Mouse (Mus musculus) Patski (cell line): ENCODE measurements around the gene Hipk2. TPM values are rescaled to one million over a fixed set of nuclear protein-coding genes. Genes with fewer than 3 reads are reported as not detected.

ENCODE experiments used
- ATAC-seq: fragments of 100-300 bp; one replicate; pipeline ENCODE4 v1.8.0; 2021
- CTCF ChIA-PET: fragments of 350-600 bp; sonication (Branson Sonifier 250); formaldehyde crosslinking; loops from one replicate; lab custom pipeline; 2022; ENCODE audit warnings: inconsistent platforms; lab: Charles Lee
- POLR2A ChIA-PET: fragments of 350-600 bp; sonication (Branson Sonifier 250); formaldehyde crosslinking; loops from one replicate; lab custom pipeline; 2022; ENCODE audit warnings: antibody characterized with exemption, inconsistent platforms; lab: Charles Lee
- DNase-seq: peaks from one replicate; pipeline ENCODE4 v3.0.0-alpha.2; 2011; ENCODE audit warnings: low read depth, low spot score
- H3K27me3 ChIP-seq: fragments of 371-371 bp; one replicate; pipeline ENCODE4 v1.5.1; 2021
- CTCF ChIP-seq: fragments of 100-300 bp; IDR thresholded peaks from one replicate; pipeline ENCODE4 v1.5.1; 2021
- in situ Hi-C: fragments of 300-500 bp; cut with MboI; formaldehyde crosslinking; loops from 3 replicates; pipeline ENCODE4 v1.11.1; 2018; ENCODE audit warnings: low pct_unique_long_range_greater_than_20kb, mixed read lengths
- polyA plus RNA-seq: library from polyadenylated mRNA; unstranded; gene quantifications from one replicate; pipeline ENCODE4 v1.2.3, GENCODE M21; 2021

The Hipk2 gene
- polyA plus RNA-seq, 1 experiment from 2014 or later, result 28.2 TPM

- in situ Hi-C loops, result loop anchor here (10.0 kb wide), 1 partner anchor 181 kb away; no protein-coding TSS in a partner anchor
- ATAC-seq (no peak), DNase-seq (no peak)
- CTCF ChIA-PET, result interaction anchor here (1.0 to 1.2 kb wide), 2 partner anchors 169 to 170 kb away, joined by 3 read pairs; no protein-coding TSS in a partner anchor
- POLR2A ChIA-PET, result no interaction called here
- no peaks in the 10 kb centered on the region for H3K27me3 ChIP-seq
- TF ChIP-seq CTCF, result no peak
Measured at GRCm38 (mm10) chr6:38906005-38906404, 30.0 kb upstream of the Hipk2 start.

GRCm38 (mm10) chr6:38902820-38903439 lies 27.0 kb upstream of the Hipk2 start:
- DNase-seq, result no peak
- ATAC-seq, result no peak
- ChIA-PET CTCF (interaction anchor here (3.1 kb wide), 1 partner anchor 167 kb away, joined by 10 read pairs; no protein-coding TSS in a partner anchor), POLR2A (no interaction called here)
- in situ Hi-C loops, result loop anchor here (10.0 kb wide), 1 partner anchor 178 kb away; no protein-coding TSS in a partner anchor
- no peaks in the 10 kb centered on the region for H3K27me3 ChIP-seq
- TF ChIP-seq CTCF, result no peak

DNA sequence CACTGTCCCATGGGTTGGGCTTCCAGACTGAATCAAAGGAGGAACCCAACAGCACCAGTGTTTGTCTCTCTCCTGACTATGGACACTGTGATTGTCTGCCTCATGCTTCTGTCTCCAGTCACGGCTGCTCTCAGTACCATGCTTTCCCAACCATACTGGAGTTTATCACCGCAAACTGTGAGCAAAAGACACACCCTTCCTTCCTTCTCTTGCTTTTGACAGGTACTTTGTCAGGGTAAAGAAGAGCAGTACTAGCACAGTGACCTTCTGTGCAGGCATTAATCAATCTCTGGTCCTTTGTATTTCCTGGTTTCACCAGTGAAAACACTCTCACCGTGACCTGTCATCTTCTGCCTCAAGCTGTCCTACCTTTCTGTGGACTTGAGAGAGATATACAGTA lies 25.7 kb upstream of the Hipk2 start:
- in situ Hi-C loops, result loop anchor here (10.0 kb wide), 1 partner anchor 177 kb away; no protein-coding TSS in a partner anchor
- TF ChIP-seq CTCF, result no peak

GRCm38 (mm10) chr6:38901152-38901551 lies 25.2 kb upstream of the Hipk2 start:
- ChIA-PET CTCF (interaction anchor here (0.7 to 3.1 kb wide), 2 partner anchors 17 to 165 kb away, joined by 3 to 10 read pairs; no protein-coding TSS in a partner anchor), POLR2A (no interaction called here)
- TF ChIP-seq CTCF, result no peak
- H3K27me3 ChIP-seq, result no peaks in the 10 kb centered on the region
- DNase-seq, result no peak
- in situ Hi-C loops, result loop anchor here (10.0 kb wide), 1 partner anchor 176 kb away; no protein-coding TSS in a partner anchor
- ATAC-seq, result no peak

More for the DNA sequence above, 25.7 kb upstream of the Hipk2 start:
- ChIA-PET CTCF (interaction anchor here (3.1 kb wide), 1 partner anchor 165 kb away, joined by 10 read pairs; no protein-coding TSS in a partner anchor), POLR2A (no interaction called here)
- no peaks in the 10 kb centered on the region for H3K27me3 ChIP-seq
- DNase-seq (no peak), ATAC-seq (no peak)

DNA sequence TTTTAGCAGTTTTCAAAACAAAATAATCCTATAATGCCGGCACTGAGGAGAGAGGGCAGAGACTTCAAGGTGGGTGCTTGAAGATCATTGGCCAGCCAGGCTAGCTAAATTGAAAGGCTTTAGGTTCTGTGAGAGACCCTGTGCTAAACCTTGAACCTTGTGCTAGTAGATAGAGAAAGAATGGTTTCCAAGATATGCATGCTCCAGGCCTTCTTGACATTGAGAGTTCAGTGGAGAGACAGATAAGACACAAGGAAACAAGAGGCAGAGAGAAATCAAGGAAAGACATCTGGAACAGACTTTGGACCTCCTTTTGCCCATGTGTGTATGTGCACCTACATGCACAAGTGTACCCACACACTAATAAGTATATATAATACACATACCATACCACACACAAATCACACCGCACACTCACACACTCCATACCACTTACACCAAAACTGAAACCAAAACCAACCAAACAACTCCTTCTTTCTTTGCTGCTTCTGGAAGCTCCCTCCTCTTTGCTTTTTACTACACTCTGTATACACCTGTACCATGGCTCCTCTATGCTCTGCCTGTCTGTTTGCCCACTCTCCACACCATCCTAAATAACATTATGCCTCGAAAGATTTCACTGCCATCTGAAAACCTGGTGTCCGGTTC lies 24.6 kb upstream of the Hipk2 start:
- in situ Hi-C loops, result loop anchor here (10.0 kb wide), 1 partner anchor 176 kb away; no protein-coding TSS in a partner anchor
- DNase-seq (no peak), ATAC-seq (no peak)
- TF ChIP-seq CTCF, result no peak
- ChIA-PET POLR2A (no interaction called here), CTCF (interaction anchor here (0.7 to 3.1 kb wide), 2 partner anchors 17 to 164 kb away, joined by 3 to 10 read pairs; no protein-coding TSS in a partner anchor)
- no peaks in the 10 kb centered on the region for H3K27me3 ChIP-seq

DNA sequence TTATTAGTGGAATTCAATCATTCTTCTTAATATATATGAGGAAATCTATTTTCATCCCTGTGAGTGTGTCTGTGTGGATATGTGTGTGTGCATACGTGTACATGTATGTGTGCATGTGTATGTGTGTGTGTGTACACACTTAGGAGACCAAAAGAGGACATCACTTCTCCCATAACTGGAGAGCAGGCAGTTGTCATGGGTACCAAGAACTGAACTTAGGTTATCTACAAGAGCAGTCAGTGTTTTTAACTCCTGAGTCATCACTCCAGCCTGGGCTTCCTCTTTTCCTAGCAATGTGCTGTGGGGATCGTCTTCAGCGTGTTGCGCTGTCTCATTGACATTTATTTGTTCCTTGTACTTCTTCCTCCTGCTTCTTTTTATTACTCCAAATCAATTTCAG lies 24.1 kb upstream of the Hipk2 start:
- POLR2A ChIA-PET, result no interaction called here
- ATAC-seq (no peak), DNase-seq (no peak)
- in situ Hi-C loops, result loop anchor here (10.0 kb wide), 1 partner anchor 175 kb away; no protein-coding TSS in a partner anchor
- no peaks in the 10 kb centered on the region for H3K27me3 ChIP-seq
- TF ChIP-seq CTCF, result no peak
- CTCF ChIA-PET, result no interaction called here

GRCm38 (mm10) chr6:38893615-38894014 lies 17.6 kb upstream of the Hipk2 start:
- no peak for TF ChIP-seq CTCF
- ChIA-PET CTCF (no interaction called here), POLR2A (no interaction called here)
- in situ Hi-C loops, result no loop called here
- DNase-seq, result no peak
- no peak for ATAC-seq
- H3K27me3 ChIP-seq, result no peaks in the 10 kb centered on the region

- ATAC-seq, result no peak
- CTCF ChIA-PET, result no interaction called here
- in situ Hi-C loops, result no loop called here
- POLR2A ChIA-PET, result interaction anchor here (1.2 kb wide), 1 partner anchor 20 kb away, joined by 4 read pairs; no protein-coding TSS in a partner anchor
- no peak for DNase-seq
- TF ChIP-seq CTCF, result no peak
- H3K27me3 ChIP-seq, result no peaks in the 10 kb centered on the region
Measured at GRCm38 (mm10) chr6:38892017-38892416, 16.1 kb upstream of the Hipk2 start.

- TF ChIP-seq CTCF, result no peak
- ATAC-seq (no peak), DNase-seq (no peak)
- POLR2A ChIA-PET, result no interaction called here
- no peaks in the 10 kb centered on the region for H3K27me3 ChIP-seq
- in situ Hi-C loops, result no loop called here
- CTCF ChIA-PET, result no interaction called here
Measured at GRCm38 (mm10) chr6:38889156-38889555, 13.2 kb upstream of the Hipk2 start.

DNA sequence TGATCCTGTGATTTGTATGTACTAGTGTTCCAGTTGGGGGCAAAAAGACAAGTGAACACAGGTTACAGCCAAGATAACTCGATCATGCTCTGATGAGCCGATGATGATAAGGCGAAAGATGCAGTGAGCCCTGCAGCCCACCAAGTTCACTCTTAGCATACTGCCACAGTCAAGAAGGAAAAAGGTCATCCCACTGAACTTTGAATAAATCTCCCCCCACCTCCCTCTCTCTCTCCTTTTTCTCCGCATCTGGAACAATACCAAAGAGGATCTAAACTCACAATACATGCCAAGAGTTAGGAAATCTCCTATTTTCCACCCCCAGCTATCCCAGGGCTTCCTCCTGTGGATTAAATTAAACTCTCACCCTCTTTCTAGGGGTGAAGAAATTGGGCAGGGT lies 11.5 kb upstream of the Hipk2 start:
- in situ Hi-C loops, result no loop called here
- no peaks in the 10 kb centered on the region for H3K27me3 ChIP-seq
- TF ChIP-seq CTCF, result no peak
- no peak for ATAC-seq
- CTCF ChIA-PET, result no interaction called here
- no peak for DNase-seq
- POLR2A ChIA-PET, result no interaction called here

- DNase-seq (no peak), ATAC-seq (no peak)
- H3K27me3 ChIP-seq, result no peaks in the 10 kb centered on the region
- in situ Hi-C loops, result no loop called here
- POLR2A ChIA-PET, result no interaction called here
- no peak for TF ChIP-seq CTCF
- CTCF ChIA-PET, result interaction anchor here (1.6 kb wide), 1 partner anchor 96 kb away, joined by 3 read pairs; no protein-coding TSS in a partner anchor
Measured at GRCm38 (mm10) chr6:38885132-38885531, 9.2 kb upstream of the Hipk2 start.
